Mouse (Mus musculus) frontal cortex, postnatal 10 days (tissue): ENCODE data around the gene Serpinf1.
"Not testable (repeated sequence)": the region's sequence is repeated elsewhere in the genome, so short reads cannot be mapped to it uniquely, and the experiment has no call there.

ENCODE experiments used
- DNase-seq, 2 experiments: peaks; one replicate each; pipeline ENCODE4 v3.0.0; 2022; ENCODE audit warnings: low spot score in 2 of 2, mixed read lengths in 1 of 2

The Serpinf1 gene

GRCm38 (mm10) chr11:75455971-75456370, 33.5 kb upstream of the Serpinf1 start:
- DNase-seq, result not testable (repeated sequence)

GRCm38 (mm10) chr11:75455041-75455736, 32.7 kb upstream of the Serpinf1 start:
- DNase-seq, result no peak

DNA sequence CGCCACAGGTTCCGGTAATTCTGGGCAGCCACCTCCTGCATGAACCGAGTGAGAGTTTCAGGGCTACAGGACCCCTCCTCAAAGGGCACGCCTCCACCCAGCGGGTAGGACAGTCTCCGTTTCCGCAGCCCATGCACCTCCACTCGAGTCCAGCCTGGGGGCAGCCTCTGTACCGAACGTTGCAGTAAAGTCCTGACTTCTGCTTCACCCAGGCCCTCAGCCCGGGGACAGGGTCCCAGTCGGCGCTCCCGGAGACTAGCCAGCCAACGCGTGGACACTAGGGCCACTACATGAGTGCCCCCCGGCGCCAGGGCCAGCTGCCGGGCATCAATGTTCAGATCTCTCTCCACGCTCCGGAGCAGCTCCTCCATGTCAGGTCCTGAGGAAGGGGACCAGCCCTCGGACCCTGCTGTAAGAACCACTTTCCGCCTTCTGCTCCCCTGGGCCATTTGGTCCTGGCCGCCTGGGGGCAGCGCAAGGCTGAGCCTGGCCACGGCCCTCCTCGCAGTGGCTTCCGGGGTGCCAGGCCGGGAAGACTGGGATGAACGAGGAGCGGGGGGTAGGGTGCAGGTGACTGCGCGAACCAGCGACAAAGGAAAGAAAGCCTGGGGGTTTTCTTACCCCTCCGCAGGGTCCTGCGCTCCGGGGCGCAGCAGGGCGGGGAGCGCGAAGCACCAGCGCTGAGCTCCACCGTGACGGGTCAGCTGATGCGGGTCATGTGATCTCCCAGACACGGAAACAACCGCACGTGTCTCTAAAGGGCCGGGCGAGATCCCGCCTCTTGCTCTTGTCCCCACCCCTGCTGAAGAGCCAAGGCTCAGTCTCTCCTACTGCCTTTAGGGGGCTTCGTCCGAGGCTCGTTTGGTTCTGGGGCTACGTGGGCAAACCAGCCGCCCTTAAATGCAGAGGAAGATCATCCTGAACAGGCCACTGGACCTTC, 31.8 kb upstream of the Serpinf1 start, which contains the start of gene Wdr81:
Gene Wdr81 (minus strand): TSS at position 727 of the 940 bp plus-strand sequence.
- DNase-seq, result peak; percentile 81 to 86

- DNase-seq, result no peak
Measured at GRCm38 (mm10) chr11:75452812-75453557, 30.5 kb upstream of the Serpinf1 start.

DNA sequence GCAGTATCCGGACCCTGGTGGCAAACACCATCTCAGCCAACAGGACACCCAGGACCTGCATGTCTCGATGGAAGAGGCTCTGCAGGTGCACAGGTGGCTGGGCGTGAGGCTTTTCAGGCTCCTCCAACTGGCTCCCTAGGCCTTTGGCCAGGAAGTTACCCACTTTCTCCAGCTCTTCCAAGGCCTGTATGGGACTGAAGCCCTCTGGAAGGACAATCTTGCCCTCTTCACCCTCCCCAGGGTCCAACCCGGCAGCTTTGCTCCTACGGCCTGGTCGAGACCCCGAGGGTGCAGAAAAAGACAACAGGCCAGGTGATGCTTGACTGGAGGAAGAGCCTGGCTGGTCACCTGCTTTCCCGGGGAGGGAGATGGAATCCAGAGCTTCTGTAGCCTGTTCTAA, 29.6 kb upstream of the Serpinf1 start:
- DNase-seq, result no peak

GRCm38 (mm10) chr11:75450936-75451335, 28.4 kb upstream of the Serpinf1 start:
- no peak for DNase-seq

DNA sequence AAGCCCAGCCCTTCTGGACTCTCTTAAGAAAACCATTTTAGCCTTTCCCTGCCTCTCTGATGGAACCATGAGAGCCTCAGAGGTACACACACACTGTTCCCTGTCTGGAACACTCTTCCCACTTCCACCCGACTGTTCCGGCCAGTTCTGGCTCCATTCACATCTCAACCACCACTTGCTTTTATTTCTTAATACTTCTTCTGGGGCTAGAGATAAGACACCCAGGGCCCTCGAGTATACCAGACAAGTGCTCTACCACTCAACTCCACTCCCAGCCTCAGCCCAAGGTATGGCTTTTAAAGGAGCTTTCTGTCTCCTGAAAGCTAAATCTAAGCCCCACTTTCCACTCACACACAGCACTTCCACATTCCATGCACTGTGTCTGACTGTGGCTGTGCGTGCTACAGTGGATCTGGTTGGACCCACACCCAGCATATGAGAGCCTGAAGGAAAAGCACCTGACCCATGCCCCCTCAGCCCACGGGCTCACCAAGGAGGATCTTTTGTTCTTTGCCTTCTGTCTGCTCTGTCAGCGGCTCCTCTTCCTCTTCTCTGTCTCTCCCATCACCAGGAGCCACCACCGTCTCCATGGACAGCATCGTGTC, 27.9 kb upstream of the Serpinf1 start:
- DNase-seq, result no peak

GRCm38 (mm10) chr11:75449695-75450094, 27.2 kb upstream of the Serpinf1 start:
- DNase-seq, result no peak

DNA sequence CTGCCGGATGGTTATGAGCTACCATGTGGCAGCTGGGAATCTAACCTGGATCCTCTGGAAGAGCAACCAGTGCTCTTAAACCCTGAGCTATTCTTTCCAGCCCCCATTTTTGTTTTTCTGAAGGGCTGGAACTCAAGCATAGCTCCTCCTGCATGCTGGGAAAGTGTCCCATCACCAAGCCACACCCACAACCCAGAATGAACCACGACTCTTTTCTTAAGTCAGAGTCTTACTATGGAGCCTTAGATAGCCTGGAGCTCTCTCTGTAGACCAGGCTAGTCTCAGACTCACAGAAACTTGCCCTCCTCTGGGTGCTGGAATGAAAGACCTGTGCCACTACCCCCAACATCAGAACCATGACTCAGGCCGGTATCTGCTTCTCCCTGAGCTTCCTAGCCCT, 26.1 kb upstream of the Serpinf1 start:
- no peak for DNase-seq

DNA sequence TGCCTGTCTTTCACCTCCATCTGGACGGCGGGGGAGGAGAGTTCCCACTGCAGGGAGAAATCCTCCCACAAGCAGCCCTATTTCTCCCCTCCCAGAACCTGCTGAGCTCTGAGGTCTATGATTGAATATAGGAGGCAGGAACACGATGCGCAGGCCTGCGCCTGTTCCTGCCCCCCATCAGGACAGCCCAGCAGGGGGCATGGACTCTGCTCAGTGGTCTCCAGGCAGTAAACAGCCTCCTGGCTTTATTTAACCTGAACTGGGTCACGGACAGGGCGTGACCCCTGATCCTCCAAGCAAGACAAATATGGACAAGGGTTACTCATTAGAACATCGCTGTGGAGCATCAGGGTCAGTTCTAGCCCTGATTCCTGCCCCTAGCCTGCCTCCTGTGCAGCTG, 21.2 kb upstream of the Serpinf1 start:
- no peak for DNase-seq

- no peak for DNase-seq
Measured at GRCm38 (mm10) chr11:75441601-75442000, 19.1 kb upstream of the Serpinf1 start.

DNA sequence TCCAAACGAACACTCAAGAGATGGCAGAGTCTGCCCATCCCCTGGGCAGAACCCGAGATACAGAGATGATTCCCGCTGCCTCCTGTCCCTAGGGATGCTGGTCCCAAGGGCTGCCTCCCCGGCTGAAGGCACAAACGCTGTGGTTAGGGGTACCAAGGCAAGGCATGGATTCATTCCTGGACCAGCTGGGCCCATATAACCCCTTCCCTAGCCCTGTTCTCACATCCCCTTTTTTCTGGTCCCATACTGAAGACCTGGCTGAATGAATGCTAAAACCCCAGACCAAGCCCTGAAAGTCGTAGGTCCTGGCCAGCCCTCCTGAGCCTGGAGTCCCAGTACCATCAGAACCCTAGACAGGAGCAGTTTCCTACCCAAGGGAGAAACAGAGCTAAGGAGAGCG, 18.5 kb upstream of the Serpinf1 start:
- DNase-seq, result no peak

- DNase-seq, result no peak
Measured at GRCm38 (mm10) chr11:75439951-75440350, 17.4 kb upstream of the Serpinf1 start.

DNA sequence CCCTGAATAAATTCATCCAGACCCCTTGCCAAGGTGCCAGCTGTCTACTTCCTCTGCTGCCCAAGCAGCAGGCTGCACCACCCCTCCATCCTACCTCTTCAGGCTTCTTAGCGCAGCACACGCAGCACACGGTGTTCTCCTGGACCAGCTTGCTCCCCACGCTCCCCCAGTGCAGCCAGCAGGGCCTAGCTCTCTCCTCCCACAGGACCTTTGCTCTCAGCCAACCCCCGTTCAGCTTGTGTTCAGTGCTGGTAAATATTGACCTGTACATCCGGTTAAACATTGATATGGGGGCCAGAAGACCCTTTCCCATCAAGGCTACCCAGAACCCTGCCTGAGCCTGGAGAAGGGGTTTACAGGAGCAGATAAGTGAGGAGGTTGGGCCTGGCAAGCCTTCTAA, 16.9 kb upstream of the Serpinf1 start, which contains the start of gene Serpinf2:
Gene Serpinf2 (minus strand): TSS at position 229 of the 400 bp plus-strand sequence.
- no peak for DNase-seq

DNA sequence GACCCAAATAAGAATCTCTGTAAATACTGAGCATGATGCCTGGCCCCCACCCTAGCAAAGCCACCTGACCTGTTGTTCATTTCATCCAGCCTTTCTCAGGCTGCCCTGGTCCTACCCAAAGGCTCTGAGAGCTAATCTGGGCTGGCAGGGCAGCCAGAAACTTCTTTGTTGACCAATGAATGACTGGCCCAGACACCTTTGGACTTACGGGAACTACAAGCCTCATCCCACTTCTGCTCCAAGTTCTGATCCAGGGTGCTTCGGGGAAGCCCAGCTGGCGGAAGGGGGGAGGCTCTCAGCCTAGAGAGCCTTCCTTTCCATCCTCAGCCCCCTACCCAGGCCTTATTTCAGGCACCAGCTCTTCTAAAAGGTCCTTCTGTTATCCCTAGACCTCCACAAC, 16.3 kb upstream of the Serpinf1 start:
- DNase-seq, result no peak

- DNase-seq, result no peak
Measured at GRCm38 (mm10) chr11:75438194-75438593, 15.7 kb upstream of the Serpinf1 start.

DNA sequence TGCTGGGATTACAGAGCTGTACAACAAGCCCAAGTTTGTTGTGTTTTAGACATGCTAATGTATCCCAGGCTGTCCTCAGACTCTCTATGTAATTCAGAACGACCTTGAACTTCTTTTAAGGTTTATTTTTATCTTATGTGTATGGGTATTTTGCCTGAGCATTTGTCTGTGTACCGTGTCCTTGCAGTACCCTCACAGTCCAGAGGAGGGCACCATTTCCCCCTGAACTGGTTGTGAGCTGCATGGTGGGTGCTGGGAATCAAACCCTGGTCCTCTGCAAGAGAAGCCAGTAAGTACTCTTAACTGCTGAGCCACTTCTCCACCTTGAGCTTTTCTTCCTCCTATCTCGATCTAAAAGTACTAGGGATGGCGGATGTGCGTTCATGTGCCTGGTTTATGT, 11.6 kb upstream of the Serpinf1 start:
- no peak for DNase-seq

GRCm38 (mm10) chr11:75431307-75431706, 8.8 kb upstream of the Serpinf1 start:
- peak; percentile 77 to 88 for DNase-seq

GRCm38 (mm10) chr11:75429019-75429705, 6.7 kb upstream of the Serpinf1 start:
- DNase-seq, result no peak

DNA sequence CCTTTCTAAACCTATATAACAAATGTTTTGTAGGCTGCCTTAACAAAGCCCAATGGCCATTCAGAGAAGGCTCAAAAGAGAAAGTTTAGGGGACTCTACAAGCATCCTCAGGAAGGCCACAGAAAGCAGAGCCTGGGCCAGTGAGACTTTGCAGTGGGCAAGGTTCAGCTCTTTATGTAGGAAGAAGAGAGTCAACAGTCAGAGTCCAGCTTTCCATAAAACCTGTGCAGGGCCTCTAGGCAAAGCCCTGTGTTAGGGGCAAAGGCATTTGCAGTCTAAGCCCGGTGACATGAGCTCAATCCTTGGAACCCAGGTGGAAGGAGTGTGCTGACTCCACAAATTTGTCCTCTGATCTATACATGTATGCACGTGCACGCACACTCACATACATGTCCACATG, 2.0 kb upstream of the Serpinf1 start:
- no peak for DNase-seq

GRCm38 (mm10) chr11:75424033-75424432, 1.5 kb upstream of the Serpinf1 start:
- DNase-seq, result no peak
